Mouse (Mus musculus) embryonic fibroblast, embryonic 13.5 days (primary cell): ENCODE measurements at regions not wholly inside any gene's neighbourhood (a gene's known extent, or its start where the extent isn't known, plus 50 kb on each side); places are given as distances from the start of the nearest gene placed in this dataset.

Experiments
- H3K27ac ChIP-seq: 2 replicates; pipeline ENCODE4 v1.5.1; 2012; ENCODE audit warnings: low read length, control low read depth, inconsistent platforms; ENCODE audit not compliant: insufficient read depth
- H3K4me1 ChIP-seq: 2 replicates; pipeline ENCODE4 v1.6.1; 2011; ENCODE audit warnings: low read length; ENCODE audit not compliant: control insufficient read depth, insufficient read depth
- H3K4me3 ChIP-seq: 2 replicates; pipeline ENCODE4 v1.5.1; 2011; ENCODE audit warnings: mild to moderate bottlenecking, control low read depth, low read length; ENCODE audit not compliant: insufficient read depth
- CTCF ChIP-seq: IDR thresholded peaks from 2 replicates; pipeline ENCODE4 v1.5.1; 2011; ENCODE audit warnings: mild to moderate bottlenecking, control low read depth, low read length, moderate library complexity, borderline replicate concordance; ENCODE audit not compliant: insufficient read depth
- POLR2A ChIP-seq: IDR thresholded peaks from 2 replicates; pipeline ENCODE4 v1.6.1; 2011; ENCODE audit warnings: low read depth, mild to moderate bottlenecking, control low read depth, low read length, moderate library complexity

DNA sequence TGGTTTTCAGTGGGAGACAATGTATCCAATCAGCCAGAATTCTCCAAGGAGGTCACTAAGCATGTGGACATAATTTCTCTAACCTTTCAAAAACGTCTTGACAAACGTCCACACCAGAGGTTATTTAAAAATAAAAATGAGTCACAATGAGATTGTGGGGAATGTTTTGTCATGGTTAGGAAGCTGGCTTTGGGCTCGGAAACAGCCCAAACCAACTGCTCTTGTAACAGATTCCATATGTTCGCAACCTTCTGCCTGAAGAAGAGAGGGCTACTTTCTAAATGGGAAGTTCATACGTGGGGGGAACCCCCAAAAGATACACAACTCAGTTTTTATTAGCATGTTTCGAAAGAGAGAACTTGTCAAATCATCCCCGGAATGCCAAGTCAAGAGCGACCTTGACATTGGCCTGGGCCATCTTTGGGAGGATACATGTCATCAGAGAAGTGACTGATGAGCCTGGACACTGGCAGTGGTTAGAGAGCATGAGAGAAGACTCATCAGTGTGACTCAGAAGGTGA, 111.6 kb upstream of the Pik3r1 start:
- H3K4me3 ChIP-seq = no peak overlapping the region
- H3K4me1 ChIP-seq = 0 out of 2 replicates have a peak, but pooled peaks cover 3% of the 10 kb centered on the region
- TF ChIP-seq CTCF (no peak), POLR2A (no peak)
- peak overlapping the region; percentile 90 for H3K27ac ChIP-seq

DNA sequence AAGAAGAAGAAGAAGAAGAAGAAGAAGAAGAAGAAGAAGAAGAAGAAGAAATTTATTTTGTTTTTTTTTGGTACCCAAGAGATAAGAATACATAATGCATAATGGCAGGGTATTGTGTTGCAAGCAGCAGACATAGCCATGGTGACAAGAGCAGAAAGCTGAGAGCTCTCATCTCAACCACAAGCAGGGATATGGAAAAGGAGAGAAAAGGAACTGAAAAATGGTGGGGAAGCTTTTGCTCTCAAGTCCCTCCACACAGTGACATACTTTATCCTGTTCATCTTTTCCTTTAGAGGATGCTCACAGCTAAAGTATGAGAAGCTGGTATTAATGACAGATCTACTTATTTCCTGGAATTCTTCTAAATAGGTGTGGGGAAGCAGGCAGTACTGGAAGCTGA, 115.2 kb upstream of the Pik3r1 start:
- Histone ChIP-seq H3K27ac (no peak overlapping the region), H3K4me1 (0 out of 2 replicates have a peak, but pooled peaks cover 3% of the 10 kb centered on the region), H3K4me3 (no peak overlapping the region)
- no peak for TF ChIP-seq CTCF
- TF ChIP-seq POLR2A = no peak

DNA sequence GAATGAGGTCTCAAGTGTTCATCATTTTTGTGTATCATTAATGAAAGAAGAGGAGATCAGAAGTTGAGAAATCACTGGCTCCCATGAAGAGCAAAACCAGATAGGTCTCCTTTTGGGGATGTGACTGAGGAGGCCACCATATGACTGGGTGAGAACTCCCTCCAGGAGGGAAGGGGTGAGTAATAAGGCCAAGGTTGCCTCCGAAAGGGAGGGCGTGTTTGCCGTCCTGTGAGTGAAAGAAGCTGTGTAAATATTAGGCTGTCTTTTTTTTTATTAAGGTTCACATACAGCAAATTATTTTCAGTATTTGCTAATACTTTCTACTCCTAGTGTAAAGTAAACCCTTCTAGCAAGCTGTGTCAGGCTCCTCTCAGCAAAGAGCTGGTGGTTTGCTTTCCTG, 116.7 kb upstream of the Pik3r1 start:
- H3K4me3 ChIP-seq = no peak overlapping the region
- no peaks in the 10 kb centered on the region for H3K4me1 ChIP-seq
- H3K27ac ChIP-seq = no peak overlapping the region
- TF ChIP-seq CTCF (no peak), POLR2A (no peak)

DNA sequence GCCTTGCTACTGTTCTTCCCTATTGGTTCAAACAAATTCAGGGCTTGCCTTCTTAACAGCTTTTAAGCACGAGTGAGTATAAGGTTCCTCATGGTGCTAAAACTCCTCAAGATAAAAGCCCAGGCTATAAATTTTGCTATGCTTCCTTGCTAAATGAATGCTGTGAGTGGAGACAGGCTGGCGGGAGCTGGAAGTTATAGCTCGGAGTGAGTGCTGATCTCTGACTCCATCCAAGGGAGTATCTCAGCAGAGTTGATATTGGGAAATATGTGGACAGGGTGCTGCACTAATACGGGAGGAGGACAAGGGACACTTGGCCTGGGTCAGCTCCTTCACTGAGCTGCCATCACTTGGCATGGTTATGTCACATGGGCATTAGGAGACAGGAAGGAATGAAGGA, 123.5 kb upstream of the Pik3r1 start:
- no peaks in the 10 kb centered on the region for H3K4me1 ChIP-seq
- TF ChIP-seq POLR2A = no peak
- TF ChIP-seq CTCF = no peak
- H3K4me3 ChIP-seq = no peak overlapping the region
- no peak overlapping the region for H3K27ac ChIP-seq

GRCm38 (mm10) chr13:101893035-101893600, 125.1 kb upstream of the Pik3r1 start:
- H3K4me1 ChIP-seq = no peaks in the 10 kb centered on the region
- no peak overlapping the region for H3K27ac ChIP-seq
- no peak overlapping the region for H3K4me3 ChIP-seq
- TF ChIP-seq CTCF (no peak), POLR2A (no peak)

GRCm38 (mm10) chr13:101895161-101895560, 127.1 kb upstream of the Pik3r1 start:
- Histone ChIP-seq H3K4me1 (no peaks in the 10 kb centered on the region), H3K4me3 (no peak overlapping the region), H3K27ac (no peak overlapping the region)
- TF ChIP-seq CTCF = no peak
- no peak for TF ChIP-seq POLR2A

DNA sequence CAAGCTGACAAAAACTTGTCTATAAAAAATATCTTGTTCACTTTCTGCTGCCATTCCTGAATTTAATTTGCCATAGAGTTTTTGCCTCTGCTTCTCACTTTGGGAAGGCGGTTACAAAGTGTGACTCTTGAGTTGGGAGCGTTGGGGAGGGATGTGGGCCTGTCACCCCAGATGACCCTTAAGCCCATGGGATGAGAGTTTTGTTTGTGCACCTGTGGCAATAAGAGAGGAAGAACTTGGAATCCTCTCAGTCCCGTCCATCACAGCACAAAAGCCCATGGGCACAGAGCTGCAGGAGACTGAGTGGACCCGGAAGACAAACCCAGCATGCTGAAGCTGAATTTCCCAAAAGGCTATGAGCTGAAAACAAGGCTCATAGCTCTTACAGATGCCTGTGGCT, 127.7 kb upstream of the Pik3r1 start:
- TF ChIP-seq CTCF (no peak), POLR2A (no peak)
- Histone ChIP-seq H3K4me3 (no peak overlapping the region), H3K4me1 (no peaks in the 10 kb centered on the region), H3K27ac (no peak overlapping the region)

- H3K27ac ChIP-seq = no peak overlapping the region
- no peaks in the 10 kb centered on the region for H3K4me1 ChIP-seq
- H3K4me3 ChIP-seq = no peak overlapping the region
- TF ChIP-seq CTCF (no peak), POLR2A (no peak)
Observed at GRCm38 (mm10) chr13:101896946-101897345, 128.9 kb upstream of the Pik3r1 start.

GRCm38 (mm10) chr13:101902213-101902612, 134.2 kb upstream of the Pik3r1 start:
- H3K4me3 ChIP-seq = no peak overlapping the region
- H3K4me1 ChIP-seq = no peaks in the 10 kb centered on the region
- H3K27ac ChIP-seq = no peak overlapping the region
- TF ChIP-seq CTCF (no peak), POLR2A (no peak)

GRCm38 (mm10) chr13:101905909-101906676, 138.1 kb upstream of the Pik3r1 start:
- TF ChIP-seq CTCF (no peak), POLR2A (no peak)
- Histone ChIP-seq H3K27ac (no peak overlapping the region), H3K4me1 (0 out of 2 replicates have a peak, but pooled peaks cover 3% of the 10 kb centered on the region)

More at GRCm38 (mm10) chr13:101905909-101906676, 138.1 kb upstream of the Pik3r1 start:
- no peak overlapping the region for H3K4me3 ChIP-seq
